Mouse (Mus musculus): ENCODE data around the gene Cstf2t. TPM values are rescaled to one million over a fixed set of nuclear protein-coding genes. Genes with fewer than 3 reads are reported as not detected.

Gene Cstf2t
- polyA plus RNA-seq, 1 experiment from 2014 or later = 83.4 TPM

- Histone ChIP-seq H3K27ac (replicated peaks) (no peak overlapping the region), H3K4me2 (replicated peaks) (peak overlapping the region; percentile 82), H3K4me1 (peaks cover 24% of the 10 kb centered on the region), H3K9ac (replicated peaks) (peak overlapping the region; percentile 63; the same call in 1 of the 2 replicates), H3K4me3 (peak overlapping the region; percentile 66), H3K9me3 (no peaks in the 10 kb centered on the region), H3K27me3 (no peaks in the 10 kb centered on the region), H3K36me3 (peaks cover 32% of the 10 kb centered on the region)
- ATAC-seq (replicated peaks) = no peak
- WGBS = 97% methylated on average over 8 of the region's 8 CpGs
Measured at GRCm38 (mm10) chr19:31083761-31084160, 1.1 kb downstream of the Cstf2t start.

- Histone ChIP-seq H3K4me1 (no peaks in the 10 kb centered on the region), H3K4me3 (no peak overlapping the region), H3K27me3 (no peaks in the 10 kb centered on the region), H3K36me3 (no peaks in the 10 kb centered on the region), H3K27ac (replicated peaks) (no peak overlapping the region), H3K9me3 (no peaks in the 10 kb centered on the region), H3K4me2 (replicated peaks) (no peak overlapping the region), H3K9ac (replicated peaks) (no peak overlapping the region)
- 71% methylated on average over 3 of the region's 3 CpGs for WGBS
- no peak for ATAC-seq (replicated peaks)
Measured at GRCm38 (mm10) chr19:31097857-31098256, 15.2 kb downstream of the Cstf2t start.

GRCm38 (mm10) chr19:31099369-31099768 is 16.7 kb downstream of the Cstf2t start:
- Histone ChIP-seq H3K4me2 (replicated peaks) (no peak overlapping the region), H3K9me3 (no peaks in the 10 kb centered on the region), H3K9ac (replicated peaks) (no peak overlapping the region), H3K27ac (replicated peaks) (no peak overlapping the region), H3K4me3 (no peak overlapping the region), H3K36me3 (no peaks in the 10 kb centered on the region), H3K4me1 (no peaks in the 10 kb centered on the region), H3K27me3 (no peaks in the 10 kb centered on the region)
- no peak for ATAC-seq (replicated peaks)
- 90% methylated on average over 3 of the region's 3 CpGs for WGBS

DNA sequence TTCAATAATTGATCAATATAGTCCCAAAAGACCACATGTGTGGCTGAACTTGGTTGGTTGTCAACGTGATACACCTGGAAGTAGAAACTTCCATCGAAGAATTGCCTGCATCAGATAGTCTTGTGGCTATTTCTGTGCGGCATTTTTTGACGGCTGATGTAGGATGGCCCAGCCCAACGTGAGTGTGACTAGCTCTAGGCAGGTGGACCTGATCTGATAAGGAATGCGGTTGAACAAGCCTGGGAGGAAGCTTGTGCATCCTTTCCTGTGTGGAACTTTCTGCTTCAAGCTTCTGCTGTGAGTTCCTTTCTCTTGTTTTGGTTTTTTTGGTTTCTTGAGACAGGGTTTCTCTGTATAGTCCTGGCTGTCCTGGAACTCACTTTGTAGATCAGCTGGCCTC is 22.1 kb downstream of the Cstf2t start:
- no peaks in the 10 kb centered on the region for H3K4me1 ChIP-seq
- H3K36me3 ChIP-seq = no peaks in the 10 kb centered on the region
- no peak overlapping the region for H3K27ac ChIP-seq (replicated peaks)
- H3K4me2 ChIP-seq (replicated peaks) = no peak overlapping the region
- H3K9ac ChIP-seq (replicated peaks) = no peak overlapping the region
- H3K9me3 ChIP-seq = no peaks in the 10 kb centered on the region
- no peak overlapping the region for H3K4me3 ChIP-seq
- ATAC-seq (replicated peaks) = no peak
- no peaks in the 10 kb centered on the region for H3K27me3 ChIP-seq
- WGBS = 89% methylated on average over 6 of the region's 6 CpGs

GRCm38 (mm10) chr19:31106036-31106435 is 23.4 kb downstream of the Cstf2t start:
- Histone ChIP-seq H3K4me2 (replicated peaks) (no peak overlapping the region), H3K9me3 (no peaks in the 10 kb centered on the region), H3K4me1 (no peaks in the 10 kb centered on the region), H3K9ac (replicated peaks) (no peak overlapping the region), H3K36me3 (no peaks in the 10 kb centered on the region), H3K27me3 (no peaks in the 10 kb centered on the region), H3K4me3 (no peak overlapping the region), H3K27ac (replicated peaks) (no peak overlapping the region)
- 19% methylated on average over 3 of the region's 3 CpGs for WGBS
- no peak for ATAC-seq (replicated peaks)

DNA sequence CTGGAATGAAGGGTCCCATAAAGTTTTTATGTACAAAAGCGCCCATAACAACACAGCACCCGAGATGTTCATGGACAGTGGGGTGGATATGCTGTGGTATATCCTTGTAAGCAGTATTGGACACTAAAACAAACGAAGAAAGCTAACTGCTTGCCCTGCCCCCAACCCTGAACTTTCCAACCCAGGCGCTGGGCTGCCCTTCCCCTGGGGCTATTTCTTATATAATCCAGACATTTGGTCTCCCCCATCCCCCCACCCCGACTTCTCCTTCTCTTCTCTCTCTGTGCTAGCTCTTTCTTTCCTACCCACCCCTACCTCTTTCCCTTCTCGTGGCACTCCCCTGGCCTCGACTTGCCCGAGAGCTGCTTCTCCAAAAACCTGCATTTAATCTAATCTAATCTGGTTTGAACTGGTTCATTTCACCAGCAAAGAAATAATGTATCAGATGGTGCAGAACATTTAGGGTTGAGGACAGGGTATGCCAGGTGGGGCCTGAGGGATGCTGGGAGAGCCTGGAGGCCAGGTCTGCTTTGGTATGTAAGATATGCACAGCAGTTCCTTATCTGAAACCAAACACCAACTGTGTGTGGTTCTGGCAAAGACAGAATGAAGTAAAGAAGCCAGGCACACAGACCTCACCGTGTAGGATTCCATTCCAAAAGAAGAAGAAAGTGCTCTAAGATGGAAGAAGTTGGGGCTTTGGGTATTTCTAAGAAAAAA is 24.4 kb downstream of the Cstf2t start:
- Histone ChIP-seq H3K9ac (replicated peaks) (no peak overlapping the region), H3K4me3 (no peak overlapping the region), H3K27ac (replicated peaks) (no peak overlapping the region), H3K4me1 (no peaks in the 10 kb centered on the region), H3K4me2 (replicated peaks) (no peak overlapping the region), H3K27me3 (no peaks in the 10 kb centered on the region), H3K36me3 (no peaks in the 10 kb centered on the region), H3K9me3 (no peaks in the 10 kb centered on the region)
- 43% methylated on average over 9 of the region's 9 CpGs for WGBS
- ATAC-seq (replicated peaks) = no peak

- no peaks in the 10 kb centered on the region for H3K9me3 ChIP-seq
- 11% methylated on average over 4 of the region's 4 CpGs for WGBS
- ATAC-seq (replicated peaks) = peak; percentile 90
- H3K4me3 ChIP-seq = no peak overlapping the region
- H3K4me2 ChIP-seq (replicated peaks) = no peak overlapping the region
- peaks cover 10% of the 10 kb centered on the region for H3K4me1 ChIP-seq
- H3K27me3 ChIP-seq = no peaks in the 10 kb centered on the region
- H3K9ac ChIP-seq (replicated peaks) = no peak overlapping the region
- no peaks in the 10 kb centered on the region for H3K36me3 ChIP-seq
- H3K27ac ChIP-seq (replicated peaks) = no peak overlapping the region
Measured at GRCm38 (mm10) chr19:31114690-31115089, 32.1 kb downstream of the Cstf2t start.

DNA sequence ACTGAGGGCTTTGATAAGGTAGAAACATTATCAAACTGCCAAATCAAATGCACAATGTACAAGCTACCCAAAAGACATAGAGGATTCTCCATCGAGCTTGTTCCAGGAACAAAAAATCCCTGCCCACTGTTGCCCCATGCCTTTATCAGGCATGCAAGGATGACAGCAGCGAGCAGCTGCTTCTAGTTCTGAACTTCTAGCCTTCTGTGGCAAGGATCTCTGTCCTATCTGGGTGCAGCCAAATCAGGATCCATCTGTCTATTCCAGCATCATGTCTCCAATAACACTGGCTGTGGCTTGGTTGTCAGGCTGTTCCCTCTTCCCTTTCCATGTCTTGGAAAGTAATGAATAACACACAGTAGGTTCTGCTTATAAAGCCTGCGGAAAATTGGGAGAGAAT is 42.0 kb downstream of the Cstf2t start:
- no peaks in the 10 kb centered on the region for H3K36me3 ChIP-seq
- ATAC-seq (replicated peaks) = no peak
- no peaks in the 10 kb centered on the region for H3K4me1 ChIP-seq
- 87% methylated on average over 3 of the region's 3 CpGs for WGBS
- H3K9me3 ChIP-seq = no peaks in the 10 kb centered on the region
- H3K27me3 ChIP-seq = no peaks in the 10 kb centered on the region
- no peak overlapping the region for H3K4me3 ChIP-seq
- no peak overlapping the region for H3K4me2 ChIP-seq (replicated peaks)
- no peak overlapping the region for H3K9ac ChIP-seq (replicated peaks)
- no peak overlapping the region for H3K27ac ChIP-seq (replicated peaks)

DNA sequence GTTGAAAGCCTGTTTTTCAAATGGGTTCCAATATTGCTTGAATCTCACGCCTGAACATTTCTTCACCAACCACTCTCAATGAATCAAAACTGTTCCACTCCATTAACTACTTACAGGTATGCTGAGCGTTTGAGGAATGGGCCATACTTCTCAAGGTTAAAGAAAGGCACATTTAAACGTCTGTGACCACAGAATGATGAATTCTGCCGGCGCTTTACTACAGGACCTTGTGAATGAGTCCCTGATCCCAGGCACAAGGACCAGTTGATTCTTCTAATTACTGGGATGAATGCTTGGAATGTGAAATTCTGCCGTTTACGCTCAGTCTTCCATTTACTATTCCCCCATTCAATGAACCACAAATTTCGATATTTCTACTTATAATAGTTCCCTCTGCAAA is 50.0 kb downstream of the Cstf2t start:
- Histone ChIP-seq H3K27ac (replicated peaks) (no peak overlapping the region), H3K27me3 (no peaks in the 10 kb centered on the region), H3K9ac (replicated peaks) (no peak overlapping the region), H3K4me2 (replicated peaks) (no peak overlapping the region), H3K4me3 (no peak overlapping the region), H3K4me1 (peaks cover 7% of the 10 kb centered on the region; the same call in 1 of the 2 replicates), H3K9me3 (no peaks in the 10 kb centered on the region), H3K36me3 (no peaks in the 10 kb centered on the region)
- WGBS = 83% methylated on average over 8 of the region's 8 CpGs
- no peak for ATAC-seq (replicated peaks)

DNA sequence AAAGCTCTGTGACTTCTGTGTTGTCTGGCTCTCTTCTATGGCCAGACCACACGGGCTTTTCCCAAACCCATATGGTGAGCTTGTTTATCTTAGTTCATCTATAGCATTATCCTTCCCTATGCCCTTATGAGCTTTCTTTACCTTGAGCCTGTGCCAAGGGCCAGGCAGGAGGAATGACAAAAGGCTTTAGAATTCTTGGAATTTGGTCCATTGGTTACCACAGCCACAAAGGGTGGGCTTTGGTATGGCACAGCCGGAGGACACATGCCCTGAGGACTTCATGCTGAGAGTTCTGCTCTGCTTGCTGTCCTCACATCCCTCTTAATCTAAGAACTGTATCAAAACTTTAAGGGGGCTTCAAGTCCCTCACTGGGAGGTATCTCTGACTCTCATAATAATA is 53.7 kb downstream of the Cstf2t start:
- Histone ChIP-seq H3K27me3 (no peaks in the 10 kb centered on the region), H3K4me2 (replicated peaks) (no peak overlapping the region), H3K9ac (replicated peaks) (no peak overlapping the region), H3K4me3 (no peak overlapping the region), H3K4me1 (peaks cover 7% of the 10 kb centered on the region; the same call in 1 of the 2 replicates), H3K27ac (replicated peaks) (no peak overlapping the region), H3K9me3 (no peaks in the 10 kb centered on the region), H3K36me3 (no peaks in the 10 kb centered on the region)
- ATAC-seq (replicated peaks) = no peak
- 2% methylated on average over 2 of the region's 2 CpGs for WGBS

Data from forebrain, embryonic 15.5 days (tissue).